Comparison of ENCODE assay signal across 7 mouse cellular contexts in genomic region chr5:113784104-113784503, GRCm38 (mm10). TPM values are rescaled to one million over a fixed set of nuclear protein-coding genes. Genes with fewer than 3 reads are reported as not detected.
DNase-seq lines count a peak whose midpoint lies in the region; ATAC-seq lines count a peak whose summit lies in the region.
"Not testable (repeated sequence)": the region's sequence is repeated elsewhere in the genome, so short reads cannot be mapped to it uniquely, and the experiment has no call there.

No protein-coding gene starts in this region.

- H3K27ac ChIP-seq in embryonic facial prominence, embryonic 12.5 days, result peak overlapping the region; percentile 91
- peak overlapping the region; percentile 56 for H3K27ac ChIP-seq in heart, embryonic 10.5 days
- H3K27ac ChIP-seq in hindbrain, embryonic 10.5 days, result peak overlapping the region; percentile 63
- peak overlapping the region; percentile 58 for H3K27ac ChIP-seq in liver, embryonic 11.5 days (ENCODE audit: low read depth, low read length)
- H3K27ac ChIP-seq in neural tube, embryonic 11.5 days (ENCODE audit: low read depth, low read length), result 0 out of 2 replicates have a peak overlapping the region, but pooled peaks have one; percentile 53

- H3K4me2 ChIP-seq in embryonic facial prominence, embryonic 12.5 days (replicated peaks), result peak overlapping the region; percentile 33
- H3K4me2 ChIP-seq in liver, embryonic 11.5 days; neural tube, embryonic 11.5 days (ENCODE audit: low read depth): not testable (repeated sequence)

- not testable (repeated sequence) for H3K9me3 ChIP-seq in embryonic facial prominence, embryonic 12.5 days; heart, embryonic 10.5 days; hindbrain, embryonic 10.5 days; liver, embryonic 11.5 days (ENCODE audit: control insufficient read depth, low read length); neural tube, embryonic 11.5 days (ENCODE audit: control insufficient read depth, low read length)

- peaks cover 29% of the 10 kb centered on the region for H3K4me1 ChIP-seq in embryonic facial prominence, embryonic 12.5 days
- peaks cover 34% of the 10 kb centered on the region for H3K4me1 ChIP-seq in heart, embryonic 10.5 days
- H3K4me1 ChIP-seq in hindbrain, embryonic 10.5 days (replicated peaks), result peaks cover 33% of the 10 kb centered on the region
- peaks cover 10% of the 10 kb centered on the region; the same call in 1 of the 2 replicates for H3K4me1 ChIP-seq in liver, embryonic 11.5 days (replicated peaks; ENCODE audit: control insufficient read depth, insufficient read depth, low read length)
- H3K4me1 ChIP-seq in neural tube, embryonic 11.5 days (ENCODE audit: control insufficient read depth, insufficient read depth, low read length), result not testable (repeated sequence)

- H3K9ac ChIP-seq in embryonic facial prominence, embryonic 12.5 days; liver, embryonic 11.5 days (ENCODE audit: low read depth, low read length); neural tube, embryonic 11.5 days (ENCODE audit: low read length): not testable (repeated sequence)

- WGBS in embryonic facial prominence, embryonic 12.5 days, result 35% methylated on average over 3 of the region's 3 CpGs
- 23% methylated on average over 3 of the region's 3 CpGs for WGBS in heart, embryonic 10.5 days
- 30% methylated on average over 3 of the region's 3 CpGs for WGBS in hindbrain, embryonic 10.5 days
- WGBS in liver, embryonic 11.5 days, result 36% methylated on average over 3 of the region's 3 CpGs
- WGBS in neural tube, embryonic 11.5 days, result 23% methylated on average over 3 of the region's 3 CpGs

- H3K36me3 ChIP-seq in embryonic facial prominence, embryonic 12.5 days; heart, embryonic 10.5 days; hindbrain, embryonic 10.5 days; liver, embryonic 11.5 days (ENCODE audit: control insufficient read depth, insufficient read depth, low read length); neural tube, embryonic 11.5 days (ENCODE audit: control insufficient read depth, insufficient read depth, low read length): not testable (repeated sequence)

- ATAC-seq in embryonic facial prominence, embryonic 12.5 days (ENCODE audit: insufficient number of reproducible peaks, insufficient read depth, low FRiP score, low TSS enrichment); liver, embryonic 11.5 days (replicated peaks; ENCODE audit: low FRiP score); neural tube, embryonic 11.5 days (ENCODE audit: insufficient read depth, low FRiP score, low TSS enrichment): not testable (repeated sequence)

- H3K27me3 ChIP-seq in embryonic facial prominence, embryonic 12.5 days; heart, embryonic 10.5 days (ENCODE audit: insufficient read depth, poor library complexity, severe bottlenecking); neural tube, embryonic 11.5 days (ENCODE audit: control insufficient read depth, insufficient read depth, low read length): not testable (repeated sequence)
- peaks cover 13% of the 10 kb centered on the region; the same call in 1 of the 2 replicates for H3K27me3 ChIP-seq in hindbrain, embryonic 10.5 days (ENCODE audit: insufficient read depth, poor library complexity, severe bottlenecking)
- peaks cover 15% of the 10 kb centered on the region for H3K27me3 ChIP-seq in liver, embryonic 11.5 days (replicated peaks; ENCODE audit: control insufficient read depth, insufficient read depth, low read length)

- H3K4me3 ChIP-seq in embryonic facial prominence, embryonic 12.5 days; liver, embryonic 11.5 days (ENCODE audit: low read depth, low read length); neural tube, embryonic 11.5 days (ENCODE audit: low read depth, low read length): not testable (repeated sequence)
- H3K4me3 ChIP-seq in heart, embryonic 10.5 days, result peak overlapping the region; percentile 40
- peak overlapping the region; percentile 16; the same call in 1 of the 2 replicates for H3K4me3 ChIP-seq in hindbrain, embryonic 10.5 days

- peak; percentile 76 for DNase-seq in ZHBTc4 (ENCODE audit: low read depth, low spot score)
- not testable (repeated sequence) for DNase-seq in heart, embryonic 10.5 days (ENCODE audit: low spot score); hindbrain, embryonic 10.5 days (ENCODE audit: low spot score); liver, embryonic 11.5 days (ENCODE audit: low spot score)
- peak; percentile 51 for DNase-seq in kidney, postnatal 14 days
- peak; percentile 58 for DNase-seq in neural tube, embryonic 11.5 days (ENCODE audit: low spot score)

RNA-seq across cellular contexts. Expression of gene Iscu, which starts 11.6 kb away (rescaled TPM):
- polyA plus RNA-seq in embryonic facial prominence, embryonic 12.5 days (2016; fragmentation: Nextera tagmentation; extraction: Ambion mirVana), result 109 and 111 TPM in 2 replicates
- 98.7 and 105 TPM in 2 replicates for polyA plus RNA-seq in heart, embryonic 10.5 days (2016; fragmentation: Nextera tagmentation; extraction: Ambion mirVana)
- polyA plus RNA-seq in hindbrain, embryonic 10.5 days (2016; fragmentation: Nextera tagmentation; extraction: Ambion mirVana), result 103 and 116 TPM in 2 replicates
- polyA plus RNA-seq in liver, embryonic 11.5 days (2014; fragmentation: Nextera tagmentation; extraction: Ambion mirVana), result 109 and 117 TPM in 2 replicates
- 101 and 107 TPM in 2 replicates for polyA plus RNA-seq in neural tube, embryonic 11.5 days (2014; fragmentation: Nextera tagmentation; extraction: Ambion mirVana)

RNA-seq across cellular contexts. Expression of gene Sart3, which starts 11.8 kb away (rescaled TPM):
- polyA plus RNA-seq in embryonic facial prominence, embryonic 12.5 days (2016; fragmentation: Nextera tagmentation; extraction: Ambion mirVana), result 87.8 and 88.3 TPM in 2 replicates
- 46.0 and 63.9 TPM in 2 replicates for polyA plus RNA-seq in heart, embryonic 10.5 days (2016; fragmentation: Nextera tagmentation; extraction: Ambion mirVana)
- 66.0 and 77.9 TPM in 2 replicates for polyA plus RNA-seq in hindbrain, embryonic 10.5 days (2016; fragmentation: Nextera tagmentation; extraction: Ambion mirVana)
- 52.0 and 54.4 TPM in 2 replicates for polyA plus RNA-seq in liver, embryonic 11.5 days (2014; fragmentation: Nextera tagmentation; extraction: Ambion mirVana)
- 59.4 and 59.9 TPM in 2 replicates for polyA plus RNA-seq in neural tube, embryonic 11.5 days (2014; fragmentation: Nextera tagmentation; extraction: Ambion mirVana)

RNA-seq across cellular contexts. Expression of gene Tmem119, which starts 16.2 kb away (rescaled TPM):
- polyA plus RNA-seq in embryonic facial prominence, embryonic 12.5 days (2016; fragmentation: Nextera tagmentation; extraction: Ambion mirVana), result 116 and 118 TPM in 2 replicates
- 13.5 and 42.1 TPM in 2 replicates for polyA plus RNA-seq in heart, embryonic 10.5 days (2016; fragmentation: Nextera tagmentation; extraction: Ambion mirVana)
- polyA plus RNA-seq in hindbrain, embryonic 10.5 days (2016; fragmentation: Nextera tagmentation; extraction: Ambion mirVana), result 34.4 and 46.0 TPM in 2 replicates
- polyA plus RNA-seq in liver, embryonic 11.5 days (2014; fragmentation: Nextera tagmentation; extraction: Ambion mirVana), result 15.6 and 16.9 TPM in 2 replicates
- polyA plus RNA-seq in neural tube, embryonic 11.5 days (2014; fragmentation: Nextera tagmentation; extraction: Ambion mirVana), result 29.3 and 36.5 TPM in 2 replicates

RNA-seq across cellular contexts. Expression of gene Selplg, which starts 48.3 kb away (rescaled TPM):
- polyA plus RNA-seq in embryonic facial prominence, embryonic 12.5 days (2016; fragmentation: Nextera tagmentation; extraction: Ambion mirVana), result 1.5 and 1.9 TPM in 2 replicates
- 0.64 and 1.3 TPM in 2 replicates for polyA plus RNA-seq in heart, embryonic 10.5 days (2016; fragmentation: Nextera tagmentation; extraction: Ambion mirVana)
- polyA plus RNA-seq in hindbrain, embryonic 10.5 days (2016; fragmentation: Nextera tagmentation; extraction: Ambion mirVana), result 1.3 and 1.7 TPM in 2 replicates
- polyA plus RNA-seq in liver, embryonic 11.5 days (2014; fragmentation: Nextera tagmentation; extraction: Ambion mirVana), result 17.1 and 17.8 TPM in 2 replicates
- 1.7 and 2.8 TPM in 2 replicates for polyA plus RNA-seq in neural tube, embryonic 11.5 days (2014; fragmentation: Nextera tagmentation; extraction: Ambion mirVana)

RNA-seq across cellular contexts. Expression of gene Ficd, which starts 48.5 kb away (rescaled TPM):
- 4.9 and 5.1 TPM in 2 replicates for polyA plus RNA-seq in embryonic facial prominence, embryonic 12.5 days (2016; fragmentation: Nextera tagmentation; extraction: Ambion mirVana)
- 5.3 and 6.4 TPM in 2 replicates for polyA plus RNA-seq in heart, embryonic 10.5 days (2016; fragmentation: Nextera tagmentation; extraction: Ambion mirVana)
- 5.3 and 5.6 TPM in 2 replicates for polyA plus RNA-seq in hindbrain, embryonic 10.5 days (2016; fragmentation: Nextera tagmentation; extraction: Ambion mirVana)
- polyA plus RNA-seq in liver, embryonic 11.5 days (2014; fragmentation: Nextera tagmentation; extraction: Ambion mirVana), result 2.9 and 3.7 TPM in 2 replicates
- polyA plus RNA-seq in neural tube, embryonic 11.5 days (2014; fragmentation: Nextera tagmentation; extraction: Ambion mirVana), result 3.7 and 4.7 TPM in 2 replicates
